Mouse (Mus musculus): Measurements from ENCODE around the gene Sdad1.
A peak's percentile ranks its signal among the peaks of the same experiment; 100 is the strongest.

The Sdad1 gene

GRCm38 (mm10) chr5:92312046-92312715 lies 1.9 kb upstream of the Sdad1 start:
- peak; percentile 92 for DNase-seq

- no peak for DNase-seq
Observed at GRCm38 (mm10) chr5:92304291-92304690, 6.0 kb downstream of the Sdad1 start.

GRCm38 (mm10) chr5:92302149-92302840 lies 8.0 kb downstream of the Sdad1 start:
- no peak for DNase-seq

DNA sequence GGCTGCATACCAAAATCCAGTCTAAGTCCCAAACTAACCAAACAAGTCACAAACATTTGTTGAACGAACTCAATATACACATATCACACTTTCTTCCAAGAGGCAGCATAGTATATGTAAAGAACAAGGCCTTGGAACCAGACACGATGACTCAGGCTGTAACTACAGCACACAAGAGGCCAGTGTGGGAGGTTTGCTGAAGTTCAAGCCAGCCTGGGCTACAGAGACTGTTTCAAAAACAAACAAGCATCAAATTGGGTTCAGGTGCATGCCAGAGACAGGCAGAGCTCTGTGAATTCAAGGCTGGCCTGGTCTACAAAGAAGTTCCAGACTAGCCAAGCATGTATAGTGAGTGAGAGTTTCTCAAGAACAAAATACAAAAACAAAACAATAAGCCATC lies 15.8 kb downstream of the Sdad1 start:
- no peak for DNase-seq

- DNase-seq: no peak
Observed at GRCm38 (mm10) chr5:92291652-92292414, 18.4 kb downstream of the Sdad1 start.

- DNase-seq: no peak
Observed at GRCm38 (mm10) chr5:92287840-92288239, 22.4 kb downstream of the Sdad1 start.

GRCm38 (mm10) chr5:92283107-92283506 lies 27.2 kb downstream of the Sdad1 start:
- DNase-seq: no peak

- no peak for DNase-seq
Observed at GRCm38 (mm10) chr5:92282571-92282970, 27.7 kb downstream of the Sdad1 start.

- no peak for DNase-seq
Observed at GRCm38 (mm10) chr5:92278942-92279537, 31.2 kb downstream of the Sdad1 start.

- peak; percentile 79 for DNase-seq
Observed at GRCm38 (mm10) chr5:92277437-92278394, 32.6 kb downstream of the Sdad1 start, which contains the start of gene Naaa. Naaa (minus strand) TSS chr5:92278170.

DNA sequence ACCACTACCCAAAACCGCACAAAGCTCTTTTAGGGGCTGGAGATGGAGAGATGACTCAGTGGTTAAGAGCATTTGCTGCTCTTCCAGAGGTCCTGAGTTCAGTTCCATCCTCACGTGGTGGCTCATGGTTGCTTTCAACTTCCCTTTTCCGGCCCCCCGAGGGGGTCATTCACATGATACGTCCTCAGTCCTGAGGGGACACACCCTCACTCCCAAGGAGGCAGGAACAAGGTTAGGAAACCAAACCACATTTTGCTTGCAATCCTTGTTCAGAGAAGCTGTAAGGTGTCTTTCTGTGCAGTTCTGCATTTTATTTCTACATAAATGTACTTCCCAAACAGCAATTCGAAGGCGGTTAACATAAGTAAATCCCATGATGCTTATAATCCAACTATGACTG lies 39.8 kb downstream of the Sdad1 start:
- DNase-seq: no peak

- no peak for DNase-seq
Observed at GRCm38 (mm10) chr5:92263761-92264359, 46.4 kb downstream of the Sdad1 start.

DNA sequence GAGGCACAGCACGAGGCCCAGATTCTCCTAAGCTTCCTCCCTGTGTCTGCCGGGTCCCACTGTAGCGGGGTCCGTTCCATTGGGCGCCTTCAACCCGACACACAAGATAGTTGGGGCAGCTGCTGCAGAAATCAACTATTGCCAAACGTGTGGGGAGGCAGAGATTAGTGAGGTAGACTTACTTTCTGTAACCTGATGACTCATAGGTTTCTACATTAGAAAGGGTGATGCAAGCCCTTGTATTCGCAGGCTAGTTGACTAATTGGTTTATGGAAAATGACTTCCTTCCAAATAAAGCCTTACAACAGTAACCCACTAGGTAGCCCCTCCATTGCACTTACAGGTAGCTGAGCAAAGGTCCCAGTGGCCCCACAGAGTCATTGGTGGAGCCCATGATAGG lies 47.6 kb downstream of the Sdad1 start:
- no peak for DNase-seq

DNA sequence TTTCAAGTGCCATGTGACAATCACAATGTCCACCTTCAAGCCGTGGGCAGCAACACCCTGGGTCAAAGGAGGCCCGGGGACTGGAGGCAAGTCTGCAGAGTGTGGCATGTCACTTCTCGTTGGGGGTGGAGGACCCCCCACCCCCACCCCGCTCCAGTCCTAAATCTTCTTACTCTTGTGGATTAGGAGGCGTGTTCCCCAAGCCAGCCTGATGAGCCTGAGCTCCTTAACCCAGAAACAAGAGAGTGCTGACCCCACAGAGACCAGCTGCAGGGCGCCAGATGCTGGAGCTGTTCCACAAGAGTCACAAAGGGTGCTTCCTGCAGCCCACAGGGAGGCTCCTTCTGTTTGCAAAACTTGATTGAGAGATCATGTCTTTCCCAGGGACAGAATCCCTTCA lies 54.1 kb downstream of the Sdad1 start, which contains the start of gene Ppef2:
Ppef2 (minus strand) TSS at position 61 of the 400 bp plus-strand sequence.
- DNase-seq: no peak

- no peak for DNase-seq
Observed at GRCm38 (mm10) chr5:92254476-92254875, 55.8 kb downstream of the Sdad1 start.

- DNase-seq: no peak
Observed at GRCm38 (mm10) chr5:92252797-92253343, 57.4 kb downstream of the Sdad1 start.

DNA sequence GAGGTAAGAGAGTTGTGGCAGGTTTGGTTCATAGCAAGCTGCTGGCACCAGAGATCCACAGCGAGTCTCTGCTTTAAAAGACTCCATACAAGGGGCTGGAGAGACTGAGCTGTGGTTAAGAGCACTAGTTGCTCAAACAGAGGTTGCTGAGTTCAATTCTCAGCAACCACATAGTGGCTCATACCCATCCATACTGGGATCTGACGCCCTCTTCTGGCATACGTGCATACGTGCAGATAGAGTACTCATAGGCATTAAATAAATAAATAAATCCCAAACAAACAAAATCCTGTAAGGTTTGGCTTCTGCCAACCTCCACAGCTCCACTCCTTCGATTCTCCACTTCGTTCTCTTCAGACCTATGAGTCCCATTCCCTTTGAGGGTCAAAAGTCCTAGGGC lies 58.2 kb downstream of the Sdad1 start:
- no peak for DNase-seq

DNA sequence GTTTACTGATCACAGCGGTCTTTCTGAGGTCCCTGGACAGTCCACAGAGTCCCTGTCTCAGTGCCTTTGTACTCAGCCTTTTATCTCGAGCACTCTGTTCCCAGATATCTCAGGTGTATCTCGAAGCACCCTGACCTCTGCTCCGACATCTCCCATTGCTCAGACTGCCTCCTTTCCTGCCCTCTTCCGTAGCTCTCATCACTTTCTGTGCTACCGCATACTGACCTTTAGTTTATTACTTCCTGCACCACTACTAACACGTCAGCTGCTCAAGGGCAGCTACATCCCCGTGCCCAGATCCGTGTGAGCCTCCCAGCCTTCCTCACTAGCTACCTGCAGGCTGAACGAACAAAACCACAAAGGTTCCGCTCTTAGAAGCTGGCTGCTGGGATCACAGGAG lies 61.7 kb downstream of the Sdad1 start:
- no peak for DNase-seq

DNA sequence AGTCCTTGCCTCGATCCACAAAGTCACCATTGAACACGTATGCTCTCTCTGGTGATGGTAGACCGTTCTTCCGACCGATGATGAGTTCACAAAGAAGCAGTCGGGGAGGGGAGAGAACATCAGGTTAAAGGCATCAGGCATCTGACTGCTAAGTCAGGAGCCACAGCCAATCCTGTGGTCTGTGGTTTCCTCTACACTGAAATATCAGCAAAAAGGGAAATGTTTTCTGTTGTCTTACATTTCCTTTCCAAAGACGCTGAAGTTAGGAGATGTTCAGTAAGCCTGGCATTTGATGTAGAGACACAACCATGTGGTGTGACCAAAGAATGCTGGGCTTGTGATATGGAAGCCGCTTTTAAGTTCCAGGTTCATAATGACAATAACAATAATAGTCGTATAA lies 64.8 kb downstream of the Sdad1 start:
- DNase-seq: peak; percentile 34

DNA sequence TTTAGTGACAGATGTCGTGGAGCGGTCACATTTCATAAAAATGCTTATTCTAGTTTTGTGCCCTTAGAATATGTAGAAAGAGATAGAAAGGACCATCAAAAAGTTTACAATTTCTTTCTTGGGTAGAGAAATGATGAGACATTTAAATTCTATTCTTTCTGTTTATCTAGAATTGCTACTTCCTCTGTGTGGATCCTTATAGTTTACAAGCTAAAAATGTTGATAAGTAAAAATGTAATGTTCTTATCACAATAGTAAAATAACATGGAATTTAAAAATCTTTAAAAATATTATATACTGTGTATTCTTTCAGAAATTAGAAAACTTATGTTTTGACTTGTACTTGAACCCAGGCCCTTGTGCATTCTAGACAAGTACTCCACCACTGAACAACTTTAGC lies 65.4 kb downstream of the Sdad1 start:
- DNase-seq: no peak

DNA sequence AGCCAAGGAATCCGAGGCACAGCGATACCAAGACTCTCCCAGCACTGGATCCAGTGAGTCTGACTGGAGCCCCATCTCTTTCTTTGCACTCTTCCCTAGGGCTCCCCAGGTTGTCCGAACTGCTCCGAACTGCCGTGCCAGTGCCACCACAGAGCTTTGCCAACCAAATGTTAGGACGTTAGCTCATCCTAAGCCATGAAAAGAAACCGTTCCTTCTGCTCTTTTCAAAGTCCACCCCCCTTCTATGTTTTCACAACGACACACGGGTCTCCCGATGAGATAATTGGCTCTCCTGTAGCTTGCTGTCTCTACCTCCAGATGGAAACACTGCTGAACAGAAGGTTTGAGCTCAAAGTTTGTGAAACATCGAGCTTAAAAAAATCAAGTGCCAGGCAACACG lies 69.5 kb downstream of the Sdad1 start:
- no peak for DNase-seq
